Mouse (Mus musculus): ENCODE measurements at regions not wholly inside any gene's neighbourhood (a gene's known extent, or its start where the extent isn't known, plus 50 kb on each side); places are given as distances from the start of the nearest gene placed in this dataset.

DNA sequence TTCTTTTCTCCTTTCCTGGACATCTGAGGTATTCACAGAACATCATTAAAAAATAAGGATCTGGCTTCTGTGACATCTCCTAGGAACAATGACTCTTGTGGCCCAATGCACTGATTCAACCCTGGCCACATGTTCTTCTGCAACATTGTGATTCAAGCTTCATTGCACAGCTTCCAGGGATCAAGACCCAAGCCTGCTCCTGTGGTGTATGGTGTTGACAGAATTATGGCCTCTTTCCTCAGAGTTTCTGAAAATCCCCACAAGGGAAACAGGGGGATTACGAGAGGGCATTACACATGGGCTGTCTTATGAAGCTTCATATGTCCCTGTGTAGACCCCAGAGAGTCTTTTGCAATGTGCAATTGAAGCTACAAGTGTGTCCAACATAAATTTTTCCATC is 358.2 kb downstream of the Ostf1 start:
- H3K4me2 ChIP-seq (ENCODE audit: low read depth, low read length): no peak overlapping the region
- no peaks in the 10 kb centered on the region for H3K27me3 ChIP-seq (ENCODE audit: control insufficient read depth, insufficient read depth, low read length)
- no peaks in the 10 kb centered on the region for H3K4me1 ChIP-seq (ENCODE audit: control insufficient read depth, insufficient read depth, low read length)
- no peak overlapping the region for H3K27ac ChIP-seq (replicated peaks; ENCODE audit: low read depth, low read length)
- 89% methylated on average over 1 of the region's 1 CpGs for WGBS
- no peaks in the 10 kb centered on the region for H3K36me3 ChIP-seq (replicated peaks; ENCODE audit: control insufficient read depth, insufficient read depth, low read depth, low read length)
- H3K4me3 ChIP-seq (ENCODE audit: low read depth, low read length): no peak overlapping the region
- ATAC-seq (replicated peaks; ENCODE audit: insufficient number of reproducible peaks, low FRiP score, low TSS enrichment, low read depth) (no peak), DNase-seq (ENCODE audit: low spot score) (no peak)
- no peaks in the 10 kb centered on the region for H3K9me3 ChIP-seq (replicated peaks; ENCODE audit: control insufficient read depth, low read length)
- no peak overlapping the region for H3K9ac ChIP-seq (replicated peaks; ENCODE audit: low read length)

DNA sequence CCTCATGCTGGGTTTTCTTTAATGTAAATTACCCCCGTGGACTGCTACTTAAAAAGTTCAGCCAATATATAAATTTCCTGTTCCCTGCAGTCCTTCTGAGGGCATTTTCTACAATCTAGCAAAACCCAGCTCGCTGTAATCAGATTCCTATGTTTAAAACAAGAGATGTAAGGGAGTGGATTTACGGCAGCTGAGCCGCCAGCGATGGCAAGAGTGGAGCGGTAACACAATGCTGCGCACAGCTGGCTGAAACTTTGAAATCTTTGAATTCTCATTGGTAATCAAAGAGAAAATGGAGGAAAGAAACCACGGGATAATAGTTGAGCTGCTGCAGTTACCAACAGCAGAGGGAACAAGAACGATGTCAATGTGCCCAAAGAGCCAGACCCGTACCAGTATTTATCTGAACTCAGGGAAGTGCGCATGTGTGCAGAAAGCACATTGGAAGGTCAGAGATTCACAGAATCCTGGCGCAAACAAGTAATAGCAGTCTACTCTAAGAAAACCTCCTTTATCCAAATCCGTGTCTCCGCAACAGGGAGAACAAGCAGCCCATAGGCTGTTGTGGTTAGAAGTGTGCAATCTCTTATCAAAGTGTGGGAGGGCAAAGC is 376.4 kb downstream of the Ostf1 start:
- DNase-seq (ENCODE audit: low spot score) (peak; percentile 25), ATAC-seq (replicated peaks; ENCODE audit: insufficient number of reproducible peaks, low FRiP score, low TSS enrichment, low read depth) (no peak)
- H3K4me1 ChIP-seq (ENCODE audit: control insufficient read depth, insufficient read depth, low read length): no peaks in the 10 kb centered on the region
- 64% methylated on average over 14 of the region's 14 CpGs for WGBS
- no peaks in the 10 kb centered on the region for H3K36me3 ChIP-seq (replicated peaks; ENCODE audit: control insufficient read depth, insufficient read depth, low read depth, low read length)
- no peak overlapping the region for H3K9ac ChIP-seq (replicated peaks; ENCODE audit: low read length)
- no peaks in the 10 kb centered on the region for H3K9me3 ChIP-seq (replicated peaks; ENCODE audit: control insufficient read depth, low read length)
- no peak overlapping the region for H3K4me2 ChIP-seq (ENCODE audit: low read depth, low read length)
- no peak overlapping the region for H3K4me3 ChIP-seq (ENCODE audit: low read depth, low read length)
- no peak overlapping the region for H3K27ac ChIP-seq (replicated peaks; ENCODE audit: low read depth, low read length)
- no peaks in the 10 kb centered on the region for H3K27me3 ChIP-seq (ENCODE audit: control insufficient read depth, insufficient read depth, low read length)

DNA sequence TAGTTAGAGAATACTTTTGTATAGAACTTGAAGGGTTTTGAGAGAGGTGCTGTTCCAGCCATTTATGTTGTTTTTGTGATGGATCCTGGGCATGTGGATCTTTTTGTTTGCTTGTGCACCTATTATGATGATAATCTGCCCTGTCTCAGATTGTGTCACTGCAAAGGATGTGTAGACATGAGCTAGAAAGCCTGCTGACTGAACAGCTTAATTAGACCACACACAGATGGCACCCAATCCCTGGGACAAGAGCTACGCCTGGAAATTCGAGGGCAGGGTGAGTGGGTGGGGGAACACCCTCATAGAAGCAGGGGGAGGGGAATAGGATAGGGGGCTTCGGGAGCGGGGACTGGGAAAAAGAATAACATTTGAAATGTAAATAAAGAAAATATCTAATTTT is 378.3 kb downstream of the Ostf1 start:
- Histone ChIP-seq H3K9me3 (replicated peaks; ENCODE audit: control insufficient read depth, low read length) (no peaks in the 10 kb centered on the region), H3K27ac (replicated peaks; ENCODE audit: low read depth, low read length) (no peak overlapping the region), H3K27me3 (ENCODE audit: control insufficient read depth, insufficient read depth, low read length) (no peaks in the 10 kb centered on the region), H3K4me3 (ENCODE audit: low read depth, low read length) (no peak overlapping the region), H3K4me1 (ENCODE audit: control insufficient read depth, insufficient read depth, low read length) (no peaks in the 10 kb centered on the region), H3K36me3 (replicated peaks; ENCODE audit: control insufficient read depth, insufficient read depth, low read depth, low read length) (no peaks in the 10 kb centered on the region), H3K4me2 (ENCODE audit: low read depth, low read length) (no peak overlapping the region), H3K9ac (replicated peaks; ENCODE audit: low read length) (no peak overlapping the region)
- DNase-seq (ENCODE audit: low spot score) (no peak), ATAC-seq (replicated peaks; ENCODE audit: insufficient number of reproducible peaks, low FRiP score, low TSS enrichment, low read depth) (no peak)
- WGBS: 78% methylated on average over 4 of the region's 4 CpGs
